Mouse (Mus musculus): Measurements from ENCODE around the gene Slc16a10.

DNA sequence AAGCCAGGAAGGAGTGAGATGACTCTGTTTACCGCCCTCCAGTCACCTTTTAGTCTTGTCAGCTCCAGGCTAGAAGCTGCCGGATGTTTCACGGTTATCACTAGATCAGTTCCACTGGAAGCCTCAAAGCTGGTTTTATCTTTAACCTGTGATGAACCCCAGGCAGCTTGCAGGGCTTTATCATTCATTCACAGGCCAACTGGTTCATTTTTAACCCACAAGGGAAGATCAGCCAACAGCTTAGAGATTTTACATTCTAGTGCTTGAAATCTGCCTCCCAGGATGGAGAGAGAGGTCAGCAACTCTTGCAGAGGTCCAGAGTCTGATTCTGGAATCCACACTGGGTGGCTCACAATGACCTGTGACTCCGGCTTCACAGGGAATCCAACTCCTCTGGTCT lies 150.9 kb downstream of the Slc16a10 start:
- TF ChIP-seq POLR2A (IDR thresholded peaks at IDR 0.05; ENCODE audit: borderline replicate concordance, low read depth, low read length) (no peak), CTCF (IDR thresholded peaks at IDR 0.05; ENCODE audit: low read depth, low read length) (no peak)
